Mouse (Mus musculus) liver, embryonic 14.5 days (tissue): Measurements from ENCODE around the gene Spc24. TPM values are rescaled to one million over a fixed set of nuclear protein-coding genes. Genes with fewer than 3 reads are reported as not detected.
"Not testable (repeated sequence)": the region's sequence is repeated elsewhere in the genome, so short reads cannot be mapped to it uniquely, and the experiment has no call there.

Source experiments
- ATAC-seq: fragments of 200-750 bp; cut with Nextera tagmentation; 2 replicates; pipeline ENCODE4 v1.8.0; 2017; ENCODE audit warnings: moderate number of reproducible peaks, mild to moderate bottlenecking, moderate library complexity; ENCODE audit not compliant: insufficient read depth
- DNase-seq, 3 experiments: peaks; one replicate each; pipeline ENCODE4 v3.0.0-alpha.2; 2012 to 2013; ENCODE audit warnings: low read depth in 3 of 3, low spot score in 3 of 3
- H3K27ac ChIP-seq: fragments of 300-500 bp; sonication (generic); 2 replicates; pipeline ENCODE4 v1.5.1; 2014; ENCODE audit warnings: moderate library complexity, mild to moderate bottlenecking, control low read depth, inconsistent platforms
- H3K27me3 ChIP-seq: fragments of 300-500 bp; sonication (generic); 2 replicates; pipeline ENCODE4 v1.6.1; 2014; ENCODE audit warnings: mild to moderate bottlenecking, low read length, moderate library complexity; ENCODE audit not compliant: control insufficient read depth, insufficient read depth
- H3K36me3 ChIP-seq: fragments of 300-500 bp; sonication (generic); replicated peaks from 2 replicates; pipeline ENCODE4 v1.6.1; 2014; ENCODE audit warnings: low read depth; ENCODE audit not compliant: control insufficient read depth, insufficient read depth
- H3K4me1 ChIP-seq, 2 experiments: fragments of 200-500 bp in 1 of 2; fragments of 300-500 bp in 1 of 2; sonication (generic) in 1 of 2; replicated peaks; 2 replicates each; pipeline ENCODE4 v1.6.1; 2012 to 2014; ENCODE audit warnings: antibody characterized with exemption in 1 of 2, inconsistent platforms in 1 of 2, low read length in 1 of 2; ENCODE audit not compliant: control insufficient read depth in 2 of 2, insufficient read depth in 2 of 2
- H3K4me2 ChIP-seq: fragments of 300-500 bp; sonication (generic); 2 replicates; pipeline ENCODE4 v1.6.1; 2014; ENCODE audit warnings: low read depth, mild to moderate bottlenecking, control low read depth, moderate library complexity
- H3K4me3 ChIP-seq, 2 experiments: fragments of 200-500 bp in 1 of 2; fragments of 300-500 bp in 1 of 2; sonication (generic) in 1 of 2; 2 replicates each; pipeline ENCODE4 v1.5.1; 2012 to 2014; ENCODE audit warnings: low read depth in 2 of 2, low read length in 2 of 2, mild to moderate bottlenecking in 2 of 2, control low read depth in 1 of 2, inconsistent platforms in 1 of 2, moderate library complexity in 1 of 2; ENCODE audit not compliant: insufficient read depth in 1 of 2
- H3K9ac ChIP-seq: fragments of 300-500 bp; sonication (generic); replicated peaks from 2 replicates; pipeline ENCODE4 v1.6.1; 2014; ENCODE audit warnings: mild to moderate bottlenecking, control low read depth, moderate library complexity
- H3K9me3 ChIP-seq: fragments of 300-500 bp; sonication (generic); 2 replicates; pipeline ENCODE4 v1.6.1; 2016; ENCODE audit warnings: low read length, mixed read lengths; ENCODE audit not compliant: control insufficient read depth
- CTCF ChIP-seq: IDR thresholded peaks from 2 replicates; pipeline ENCODE4 v1.5.1; 2016; ENCODE audit warnings: antibody characterized with exemption, low read depth, control low read depth
- EP300 ChIP-seq: IDR thresholded peaks from 2 replicates; pipeline ENCODE4 v1.6.1; 2016; ENCODE audit warnings: antibody characterized with exemption, low read depth
- WGBS: fragments of 180-500 bp; shearing (Covaris S2); extraction: QIAGEN DNeasy Blood & Tissue Kit; methylation state at CpG from one replicate; pipeline ENCODE4 v1.1.7; 2014; ENCODE audit not compliant: insufficient replicate concordance; 5-methylcytosine and 5-hydroxymethylcytosine counted together
- polyA plus RNA-seq, 2 experiments: library from polyadenylated mRNA; depleted of rRNA in 1 of 2; stranded (reverse) in 1 of 2; unstranded in 1 of 2; fragments of >200 nt; fragmentation: Nextera tagmentation in 1 of 2; extraction: Ambion mirVana in 1 of 2; gene quantifications; 2 replicates each; pipeline versions ENCODE4 v1.2.1 to v1.2.3; 2012 to 2014

Spc24 gene
- polyA plus RNA-seq, 2 experiments = 52.4 to 92.2 TPM

- Histone ChIP-seq H3K27me3 (no peaks in the 10 kb centered on the region; the same call in 1 of the 2 replicates), H3K4me1 (peaks cover 0 to 3% of the 10 kb centered on the region in 2 experiments; a peak in 3 of 4 replicates), H3K4me2 (no peak overlapping the region), H3K9ac (no peak overlapping the region), H3K9me3 (no peaks in the 10 kb centered on the region), H3K4me3 (no peak overlapping the region), H3K36me3 (no peaks in the 10 kb centered on the region), H3K27ac (no peak overlapping the region)
- 77% methylated on average over 18 of the region's 18 CpGs for WGBS
- ATAC-seq (no peak), DNase-seq (no peak)
- TF ChIP-seq EP300 (no peak), CTCF (no peak)
Measured at GRCm38 (mm10) chr9:21794344-21794834, 34.3 kb upstream of the Spc24 start.

- not testable (repeated sequence) for H3K27ac ChIP-seq, H3K36me3 ChIP-seq, H3K9ac ChIP-seq, DNase-seq, H3K27me3 ChIP-seq, H3K4me3 ChIP-seq, H3K9me3 ChIP-seq, ATAC-seq, H3K4me1 ChIP-seq, H3K4me2 ChIP-seq
- WGBS = 79% methylated on average over 6 of the region's 6 CpGs
Measured at GRCm38 (mm10) chr9:21793507-21793906, 33.4 kb upstream of the Spc24 start.

GRCm38 (mm10) chr9:21792644-21793043, 32.5 kb upstream of the Spc24 start:
- H3K27me3 ChIP-seq = no peaks in the 10 kb centered on the region
- H3K9me3 ChIP-seq = no peaks in the 10 kb centered on the region
- WGBS = 38% methylated on average over 8 of the region's 8 CpGs
- no peak overlapping the region for H3K4me3 ChIP-seq
- no peak for ATAC-seq
- H3K4me1 ChIP-seq = peaks cover 0 to 3% of the 10 kb centered on the region in 2 experiments; a peak in 2 of 4 replicates
- no peaks in the 10 kb centered on the region for H3K36me3 ChIP-seq
- no peak overlapping the region for H3K27ac ChIP-seq
- DNase-seq = no peak
- no peak overlapping the region for H3K4me2 ChIP-seq
- H3K9ac ChIP-seq = no peak overlapping the region
- TF ChIP-seq CTCF (no peak), EP300 (no peak)

- Histone ChIP-seq H3K4me3 (no peak overlapping the region), H3K9ac (no peak overlapping the region), H3K27me3 (no peaks in the 10 kb centered on the region), H3K27ac (no peak overlapping the region), H3K36me3 (no peaks in the 10 kb centered on the region), H3K4me2 (no peak overlapping the region), H3K4me1 (peaks cover 0 to 2% of the 10 kb centered on the region in 2 experiments; a peak in 2 of 4 replicates), H3K9me3 (no peaks in the 10 kb centered on the region)
- TF ChIP-seq EP300 (no peak), CTCF (no peak)
- ATAC-seq (no peak), DNase-seq (no peak)
- 77% methylated on average over 8 of the region's 8 CpGs for WGBS
Measured at GRCm38 (mm10) chr9:21791861-21792260, 31.8 kb upstream of the Spc24 start.

GRCm38 (mm10) chr9:21788234-21788633, 28.1 kb upstream of the Spc24 start:
- H3K9me3 ChIP-seq = no peaks in the 10 kb centered on the region
- no peaks in the 10 kb centered on the region for H3K27me3 ChIP-seq
- no peak for DNase-seq
- 73% methylated on average over 9 of the region's 9 CpGs for WGBS
- ATAC-seq = no peak
- H3K36me3 ChIP-seq = no peaks in the 10 kb centered on the region
- H3K4me3 ChIP-seq = no peak overlapping the region
- no peaks in the 10 kb centered on the region for H3K4me1 ChIP-seq
- H3K27ac ChIP-seq = no peak overlapping the region
- H3K4me2 ChIP-seq = no peak overlapping the region
- TF ChIP-seq EP300 (no peak), CTCF (no peak)
- no peak overlapping the region for H3K9ac ChIP-seq
